Mouse (Mus musculus) testis, postnatal 10 days (tissue): Measurements from ENCODE around the gene D630003M21Rik.
A peak's percentile ranks its signal among the peaks of the same experiment; 100 is the strongest.

ENCODE experiments used
- DNase-seq: peaks from one replicate; pipeline ENCODE4 v3.0.0; 2021; ENCODE audit warnings: low spot score

The D630003M21Rik gene

DNA sequence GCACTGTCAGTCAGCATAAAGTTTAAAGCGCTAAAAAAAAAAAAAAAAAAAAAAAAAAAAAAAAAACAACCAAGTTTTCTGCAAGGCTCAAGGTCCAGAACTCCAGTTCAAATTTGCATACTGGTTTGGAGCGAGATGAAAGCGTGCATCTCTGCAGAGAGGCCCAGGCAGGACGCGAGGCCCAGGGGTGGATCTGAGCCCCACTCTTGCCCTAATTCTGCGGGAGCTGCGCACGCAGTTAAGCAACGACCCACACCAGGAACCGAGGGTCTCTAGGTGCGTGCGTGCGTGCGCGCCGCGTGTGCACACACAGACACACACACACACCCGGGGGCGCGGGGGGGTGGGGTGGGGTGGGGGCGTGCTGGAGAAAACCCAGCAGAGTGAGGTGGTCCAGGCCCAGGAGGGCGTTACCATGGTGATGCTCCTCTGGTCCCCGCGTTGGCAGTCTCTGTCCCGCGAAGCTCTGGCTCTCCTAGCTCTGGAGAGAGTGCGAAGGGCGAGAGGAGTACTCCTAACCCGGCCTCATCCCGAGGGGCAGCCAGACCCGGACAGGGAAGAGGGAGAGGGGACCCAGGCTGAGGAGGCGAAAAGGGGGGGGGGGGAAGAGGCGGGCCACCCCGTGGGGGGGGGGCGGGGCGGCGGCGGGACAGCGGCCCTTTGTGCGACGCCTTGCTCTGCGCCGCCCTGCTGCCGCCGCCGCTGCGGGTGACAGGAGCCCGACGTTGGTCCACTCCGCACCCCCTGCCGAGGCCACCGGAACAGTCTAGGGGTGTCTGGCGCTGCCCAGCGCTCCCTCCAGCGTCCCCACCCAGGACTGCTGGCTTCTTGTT, at the start of gene D630003M21Rik:
TSS of gene D630003M21Rik (minus strand) at position 553 of the 833 bp plus-strand sequence.
- DNase-seq, result peak; percentile 66

GRCm38 (mm10) chr2:158276878-158277277, 47.9 kb upstream of the D630003M21Rik start:
- DNase-seq, result no peak

DNA sequence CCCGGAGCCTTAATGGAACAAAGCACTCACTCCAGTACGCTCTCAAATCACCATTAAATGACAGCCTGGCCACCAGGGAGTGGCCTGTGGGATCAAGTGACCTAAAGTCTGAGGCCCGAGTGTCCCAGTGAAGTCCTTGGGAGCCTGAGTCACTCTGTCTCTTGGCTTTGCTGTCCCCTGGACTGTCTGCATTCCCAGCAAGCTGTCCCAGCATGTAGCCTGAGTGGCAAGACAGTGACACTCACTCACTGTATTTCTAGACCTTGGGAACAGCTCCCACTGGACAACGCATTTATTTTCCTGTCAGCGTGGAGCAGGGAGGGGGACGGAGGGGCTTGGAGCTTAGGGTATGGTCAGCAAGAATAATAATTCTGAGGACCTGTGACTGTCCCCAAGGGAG, 47.4 kb upstream of the D630003M21Rik start:
- DNase-seq, result no peak

- DNase-seq, result no peak
Measured at GRCm38 (mm10) chr2:158275811-158276210, 46.8 kb upstream of the D630003M21Rik start.

GRCm38 (mm10) chr2:158275349-158275748, 46.3 kb upstream of the D630003M21Rik start:
- DNase-seq, result no peak

- DNase-seq, result no peak
Measured at GRCm38 (mm10) chr2:158273646-158274045, 44.6 kb upstream of the D630003M21Rik start.

DNA sequence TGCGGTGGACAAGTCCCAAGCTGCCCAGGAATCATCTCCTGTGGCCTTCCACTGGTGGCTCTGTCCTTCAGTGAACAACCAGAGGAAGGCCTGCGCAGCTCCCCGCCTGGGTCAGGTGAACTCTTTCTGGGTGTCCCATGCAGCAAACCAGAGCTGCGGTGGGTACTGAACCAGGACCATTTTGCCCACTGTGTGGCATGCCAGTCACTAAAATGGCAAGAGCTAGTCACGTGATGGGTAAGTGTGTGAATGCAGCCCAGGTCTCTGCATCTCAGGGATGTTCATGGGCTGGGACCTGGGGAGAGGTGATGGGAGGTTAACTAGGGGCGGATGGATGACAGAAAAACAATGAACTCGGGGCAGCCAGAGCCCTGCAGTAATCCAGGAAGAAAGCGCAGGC, 41.0 kb upstream of the D630003M21Rik start:
- DNase-seq, result no peak

DNA sequence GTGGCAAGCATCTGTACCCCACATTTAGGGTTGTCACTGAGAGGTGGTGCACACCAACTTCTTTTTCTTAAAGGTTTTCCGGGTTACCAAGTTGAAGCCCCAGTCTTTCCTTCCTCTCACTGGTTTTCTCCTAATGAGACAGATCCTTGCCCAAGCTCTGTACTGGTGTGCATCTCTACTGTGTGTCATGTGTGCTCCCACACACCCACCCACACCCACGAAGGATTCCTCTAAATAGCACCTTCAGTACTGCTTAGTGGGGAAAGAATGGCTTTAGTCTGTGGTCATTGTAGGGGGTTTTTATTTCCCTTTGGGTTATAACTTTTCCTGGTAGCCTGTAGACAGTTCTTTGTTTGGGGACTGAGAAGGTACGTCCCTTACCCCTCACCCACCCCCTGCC, 35.9 kb upstream of the D630003M21Rik start:
- DNase-seq, result no peak

DNA sequence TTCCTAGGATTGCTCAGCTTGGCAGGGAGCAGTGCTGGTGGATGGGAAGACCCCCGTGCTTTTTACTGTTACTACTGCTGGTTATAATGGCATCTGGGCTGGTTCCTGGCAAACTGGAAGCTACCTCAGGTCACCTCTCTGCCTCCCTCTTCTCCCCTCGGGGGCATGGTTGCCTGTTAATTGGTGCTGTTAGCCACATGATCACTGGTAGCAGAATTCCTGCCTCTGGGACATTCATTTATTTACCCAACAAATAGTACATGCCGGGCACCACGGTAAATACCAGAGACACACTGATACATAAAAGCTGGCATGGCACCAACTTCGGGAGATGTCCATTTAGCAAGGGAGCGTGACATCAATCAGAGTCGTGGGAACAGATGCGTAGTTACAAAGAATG, 30.5 kb upstream of the D630003M21Rik start:
- DNase-seq, result no peak

- DNase-seq, result peak; percentile 87
Measured at GRCm38 (mm10) chr2:158258781-158259180, 29.8 kb upstream of the D630003M21Rik start.

- no peak for DNase-seq
Measured at GRCm38 (mm10) chr2:158258005-158258418, 29.0 kb upstream of the D630003M21Rik start, which contains the start of gene Bpi. TSS of gene Bpi (plus strand) at chr2:158258094.

- peak; percentile 77 for DNase-seq
Measured at GRCm38 (mm10) chr2:158256894-158257293, 27.9 kb upstream of the D630003M21Rik start.

DNA sequence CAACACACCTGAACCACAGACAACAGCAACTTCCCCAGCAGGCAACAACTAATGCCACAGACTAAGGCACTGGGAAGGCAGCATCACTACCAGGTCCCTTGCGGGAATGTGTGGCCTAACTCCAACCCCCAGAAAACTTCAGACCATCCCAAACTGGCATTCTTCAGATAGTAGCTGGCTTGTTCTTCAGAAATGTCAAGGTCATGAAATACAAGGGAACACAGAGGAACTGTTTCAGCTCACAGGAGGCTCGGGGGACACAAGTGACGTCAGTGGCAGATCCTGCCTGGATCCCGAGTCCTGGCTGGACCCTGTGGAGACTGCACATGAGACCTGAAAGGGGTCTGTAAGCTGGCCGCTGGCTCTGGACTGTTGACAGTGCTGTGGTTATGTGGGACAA, 24.8 kb upstream of the D630003M21Rik start:
- DNase-seq, result no peak

GRCm38 (mm10) chr2:158250558-158250957, 21.5 kb upstream of the D630003M21Rik start:
- DNase-seq, result no peak

DNA sequence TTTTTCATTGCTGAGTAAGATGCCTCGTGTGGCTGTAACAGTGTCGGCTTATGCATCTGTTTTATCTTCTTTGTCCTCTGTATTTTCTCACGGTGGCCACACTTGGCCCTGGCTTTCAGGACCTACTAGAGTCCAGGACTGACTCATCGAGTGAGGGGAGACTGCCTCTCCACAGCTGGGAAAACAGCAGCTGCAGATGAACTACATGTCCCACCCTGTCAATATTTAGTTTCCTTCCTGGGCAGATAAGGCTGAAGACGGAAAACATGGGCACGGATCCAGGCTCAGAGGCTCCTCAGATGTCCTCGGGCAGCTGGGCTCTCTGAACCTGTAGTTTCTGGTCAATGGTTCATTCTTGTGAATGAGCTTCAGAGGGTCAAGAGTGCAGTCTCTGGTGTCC, 19.3 kb upstream of the D630003M21Rik start:
- peak; percentile 83 for DNase-seq

DNA sequence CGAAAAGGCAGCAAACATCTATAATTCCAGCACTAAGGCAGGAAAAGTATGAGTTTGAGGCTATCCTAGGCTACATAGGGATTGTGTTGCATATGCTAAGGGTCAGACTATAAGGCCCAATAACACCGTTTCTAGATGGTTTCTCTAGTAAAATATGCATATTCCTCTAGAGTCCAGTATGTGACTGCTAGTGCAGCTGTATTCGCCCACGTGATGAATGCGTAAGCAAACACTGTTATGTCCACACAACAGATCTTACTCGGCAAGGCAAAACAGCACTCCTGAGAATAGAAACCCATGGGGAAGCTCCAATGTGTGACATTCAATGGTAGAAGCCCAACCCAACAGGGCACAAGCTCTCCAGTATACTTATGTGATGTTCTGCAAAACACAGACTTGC, 18.8 kb upstream of the D630003M21Rik start:
- DNase-seq, result no peak

DNA sequence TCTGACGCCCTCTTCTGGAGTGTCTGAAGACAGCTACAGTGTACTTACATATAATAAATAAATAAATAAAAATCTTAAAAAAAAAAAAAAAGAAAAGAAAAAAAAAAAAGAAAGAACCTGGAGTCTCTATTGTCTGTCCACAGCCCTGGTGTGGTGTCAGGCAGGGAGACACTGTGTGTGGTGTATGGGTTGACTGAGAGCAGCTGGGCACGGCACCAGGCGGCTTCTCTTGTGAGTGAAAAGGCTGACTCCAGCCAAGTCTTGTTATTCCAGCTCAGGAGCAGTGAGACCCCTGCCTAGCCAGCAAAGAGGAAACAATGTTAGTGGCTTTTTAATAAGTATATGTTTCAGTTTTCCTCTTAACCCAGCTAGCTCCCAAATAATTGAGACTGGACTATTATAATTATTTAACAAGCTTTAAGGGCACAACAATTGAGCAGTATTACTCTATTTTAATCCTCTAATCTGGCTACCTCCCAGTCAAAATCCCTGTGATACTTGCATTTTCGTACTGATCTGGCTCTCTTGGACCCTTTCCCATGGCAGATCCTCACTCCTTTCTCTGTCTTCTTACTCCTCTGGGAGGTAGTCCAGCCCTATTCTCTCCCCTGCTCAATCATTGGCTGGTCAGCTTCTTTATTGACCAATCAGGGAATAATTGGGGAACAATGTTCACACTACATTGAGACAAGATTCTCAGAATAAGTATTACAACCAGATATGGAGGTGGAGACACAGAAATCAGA, 16.2 kb upstream of the D630003M21Rik start:
- no peak for DNase-seq

DNA sequence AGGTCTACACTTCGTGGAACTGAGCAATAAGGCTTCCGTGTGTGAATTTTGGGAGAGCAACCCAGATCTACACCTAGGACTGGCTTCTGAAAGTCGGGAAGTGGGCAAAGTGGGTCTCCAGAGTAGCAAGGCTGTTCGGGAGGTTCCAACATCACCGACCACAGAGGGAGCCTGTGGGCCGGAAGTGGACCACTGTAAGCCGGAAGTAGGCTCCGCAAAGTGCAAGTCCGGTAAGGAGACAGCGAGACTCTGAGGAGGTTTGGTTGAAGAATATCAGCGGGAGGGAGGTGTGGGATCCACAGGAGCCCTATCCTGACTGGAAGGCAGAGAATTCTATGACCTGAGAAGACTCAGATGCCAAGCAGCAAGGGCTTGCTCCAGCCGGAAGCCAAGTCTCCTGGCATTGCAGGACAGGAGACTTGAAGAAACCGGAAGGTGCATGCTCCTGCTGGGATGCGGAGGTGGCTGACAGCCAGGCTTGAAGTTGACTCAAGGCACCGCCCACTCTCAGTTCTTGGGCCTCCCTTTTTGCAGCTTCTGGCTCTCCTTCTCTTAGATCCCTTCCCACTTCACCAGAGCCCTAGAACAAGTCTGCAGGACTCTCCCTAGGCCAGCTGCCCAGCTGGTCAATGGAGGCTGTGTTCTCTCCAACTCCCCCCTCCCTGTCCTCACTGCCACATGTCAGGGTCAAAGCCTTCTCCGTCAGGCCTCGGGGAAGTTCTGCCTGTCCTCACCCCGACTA, 14.3 kb upstream of the D630003M21Rik start:
- peak; percentile 78 for DNase-seq

DNA sequence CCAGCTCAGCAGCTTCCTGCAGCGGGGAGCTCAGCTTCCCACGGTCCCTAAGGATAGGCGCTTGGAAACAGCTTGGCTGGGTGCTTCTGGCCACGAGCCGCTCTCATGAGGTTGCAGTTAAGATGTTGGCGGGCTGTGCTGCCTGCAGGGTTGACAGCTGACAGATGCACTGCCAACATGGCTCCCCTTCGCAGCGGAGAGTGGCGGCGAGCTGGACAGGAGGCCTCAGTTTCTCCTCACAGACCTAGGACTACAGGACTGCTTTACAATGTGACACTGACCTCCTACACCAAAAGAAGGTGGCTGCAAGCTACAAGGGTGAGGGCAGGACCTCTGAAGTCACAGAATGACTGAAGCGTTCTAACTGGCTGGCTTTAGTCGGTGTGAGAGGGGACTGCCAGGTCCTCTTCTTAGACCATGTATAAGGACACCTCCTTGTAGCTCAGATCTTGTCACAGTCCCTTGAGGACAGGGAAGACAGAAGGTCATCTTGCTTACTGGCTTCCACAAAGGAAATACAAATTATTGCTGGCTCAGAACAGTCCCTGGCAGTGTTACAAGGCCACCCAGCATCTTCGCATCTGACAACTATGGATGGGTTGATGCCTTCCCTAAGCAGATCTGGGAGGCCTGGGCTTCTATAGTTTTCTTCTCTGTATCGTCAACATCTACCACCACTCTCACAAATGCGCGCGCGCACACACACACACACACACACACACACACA, 13.3 kb upstream of the D630003M21Rik start:
- DNase-seq, result no peak

- no peak for DNase-seq
Measured at GRCm38 (mm10) chr2:158241126-158241738, 12.2 kb upstream of the D630003M21Rik start.

- no peak for DNase-seq
Measured at GRCm38 (mm10) chr2:158238101-158238500, 9.1 kb upstream of the D630003M21Rik start.
